Mouse (Mus musculus): ENCODE measurements around the gene Leo1. TPM values are rescaled to one million over a fixed set of nuclear protein-coding genes. Genes with fewer than 3 reads are reported as not detected.

The Leo1 gene
- polyA plus RNA-seq (2015; fragmentation: Nextera tagmentation; extraction: Ambion mirVana) = 41.4 and 44.5 TPM in 2 replicates

DNA sequence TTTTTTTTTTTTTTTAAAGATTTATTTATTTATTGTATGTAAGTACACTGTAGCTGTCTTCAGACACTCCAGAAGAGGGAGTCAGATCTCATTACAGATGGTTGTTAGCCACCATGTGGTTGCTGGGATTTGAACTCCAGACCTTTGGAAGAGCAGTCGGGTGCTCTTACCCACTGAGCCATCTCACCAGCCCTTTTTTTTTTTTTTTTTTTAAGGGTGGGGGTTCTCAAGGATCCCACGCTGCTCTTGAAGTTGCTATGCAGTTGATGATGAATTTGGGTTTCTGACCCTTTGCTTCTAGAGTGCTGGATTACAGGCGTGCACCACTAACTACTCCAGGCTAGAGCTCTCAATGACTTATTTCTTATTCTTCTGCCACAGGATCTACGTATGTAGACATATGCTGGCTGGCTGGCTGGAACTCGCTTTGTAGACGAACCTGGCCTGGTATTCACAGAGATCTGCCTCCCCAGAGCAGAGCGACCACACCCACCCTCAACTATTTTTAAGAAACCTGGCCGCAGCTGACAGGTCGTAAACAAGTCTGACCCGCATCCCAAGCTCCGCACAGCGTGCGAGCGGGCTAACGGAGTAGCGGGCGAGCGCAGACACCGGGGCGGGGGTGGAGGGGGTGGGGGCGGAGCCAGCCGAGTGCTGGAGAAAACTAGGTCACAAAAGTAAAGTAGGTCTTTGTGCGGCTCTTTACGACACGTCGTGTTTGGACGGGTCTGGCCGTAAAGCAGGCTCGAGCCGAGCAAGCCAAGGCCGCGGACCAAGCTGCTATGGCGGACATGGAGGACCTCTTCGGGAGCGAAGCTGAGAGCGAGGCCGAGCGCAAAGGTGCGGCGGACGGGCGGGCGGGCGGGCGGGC is at the start of gene Leo1:
Gene Leo1, plus strand, starts transcription at position 729 of the 871 bp plus-strand sequence.
- under 1% methylated on average over 39 of the region's 45 CpGs for WGBS

GRCm38 (mm10) chr9:75393251-75393650 is 48.1 kb upstream of the Leo1 start:
- no peak for ATAC-seq (ENCODE audit: low read depth)
- 78% methylated on average over 12 of the region's 12 CpGs for WGBS
- H3K4me1 ChIP-seq (replicated peaks) = no peaks in the 10 kb centered on the region
- H3K9ac ChIP-seq = no peak overlapping the region
- no peak overlapping the region for H3K27ac ChIP-seq (replicated peaks)
- H3K4me2 ChIP-seq = no peak overlapping the region
- peaks cover 98% of the 10 kb centered on the region for H3K36me3 ChIP-seq
- no peaks in the 10 kb centered on the region for H3K9me3 ChIP-seq
- no peaks in the 10 kb centered on the region for H3K27me3 ChIP-seq
- no peak overlapping the region for H3K4me3 ChIP-seq

More for the DNA sequence above, at the start of gene Leo1:
- no peaks in the 10 kb centered on the region for H3K9me3 ChIP-seq
- H3K4me1 ChIP-seq (replicated peaks) = peaks cover 14% of the 10 kb centered on the region
- peaks cover 15% of the 10 kb centered on the region for H3K36me3 ChIP-seq
- H3K27me3 ChIP-seq = no peaks in the 10 kb centered on the region
- ATAC-seq (ENCODE audit: low read depth) = peak; percentile 95
- peak within 1 kb of the TSS; percentile 76 for H3K4me3 ChIP-seq
- H3K27ac ChIP-seq (replicated peaks) = peak within 1 kb of the TSS; percentile 90
- H3K4me2 ChIP-seq = peak within 1 kb of the TSS; percentile 93
- peak within 1 kb of the TSS; percentile 87 for H3K9ac ChIP-seq

- peaks cover 5% of the 10 kb centered on the region for H3K4me1 ChIP-seq (replicated peaks)
- no peaks in the 10 kb centered on the region for H3K27me3 ChIP-seq
- H3K4me3 ChIP-seq = no peak overlapping the region
- no peak for ATAC-seq (ENCODE audit: low read depth)
- no peaks in the 10 kb centered on the region for H3K9me3 ChIP-seq
- H3K9ac ChIP-seq = no peak overlapping the region
- WGBS = 93% methylated on average over 6 of the region's 6 CpGs
- no peak overlapping the region for H3K27ac ChIP-seq (replicated peaks)
- H3K4me2 ChIP-seq = no peak overlapping the region
- peaks cover 76% of the 10 kb centered on the region for H3K36me3 ChIP-seq
Observed at GRCm38 (mm10) chr9:75395971-75396370, 45.4 kb upstream of the Leo1 start.

GRCm38 (mm10) chr9:75399069-75399468 is 42.3 kb upstream of the Leo1 start:
- Histone ChIP-seq H3K4me1 (replicated peaks) (peaks cover 36% of the 10 kb centered on the region), H3K4me3 (no peak overlapping the region), H3K9me3 (no peaks in the 10 kb centered on the region), H3K9ac (no peak overlapping the region), H3K27ac (replicated peaks) (no peak overlapping the region), H3K4me2 (no peak overlapping the region), H3K27me3 (no peaks in the 10 kb centered on the region), H3K36me3 (peaks cover 46% of the 10 kb centered on the region)
- WGBS = 96% methylated on average over 4 of the region's 4 CpGs
- ATAC-seq (ENCODE audit: low read depth) = no peak

GRCm38 (mm10) chr9:75400639-75401038 is 40.7 kb upstream of the Leo1 start:
- Histone ChIP-seq H3K27ac (replicated peaks) (no peak overlapping the region), H3K4me3 (no peak overlapping the region), H3K4me1 (replicated peaks) (peaks cover 50% of the 10 kb centered on the region), H3K36me3 (peaks cover 30% of the 10 kb centered on the region), H3K4me2 (no peak overlapping the region), H3K9ac (peak overlapping the region; percentile 12; the same call in 1 of the 2 replicates), H3K27me3 (no peaks in the 10 kb centered on the region), H3K9me3 (no peaks in the 10 kb centered on the region)
- no peak for ATAC-seq (ENCODE audit: low read depth)
- WGBS = 69% methylated on average over 5 of the region's 5 CpGs

GRCm38 (mm10) chr9:75401593-75402504 is 39.5 kb upstream of the Leo1 start:
- peaks cover 63% of the 10 kb centered on the region for H3K4me1 ChIP-seq (replicated peaks)
- ATAC-seq (ENCODE audit: low read depth) = no peak; the same call in 1 of the 2 replicates

GRCm38 (mm10) chr9:75403520-75403919 is 37.8 kb upstream of the Leo1 start:
- H3K9me3 ChIP-seq = no peaks in the 10 kb centered on the region
- H3K4me2 ChIP-seq = no peak overlapping the region
- 0 out of 2 replicates have a peak, but pooled peaks cover 1% of the 10 kb centered on the region for H3K36me3 ChIP-seq
- 68% methylated on average over 3 of the region's 3 CpGs for WGBS
- ATAC-seq (ENCODE audit: low read depth) = no peak
- H3K4me3 ChIP-seq = no peak overlapping the region
- H3K27ac ChIP-seq (replicated peaks) = no peak overlapping the region
- H3K4me1 ChIP-seq (replicated peaks) = peaks cover 79% of the 10 kb centered on the region
- no peaks in the 10 kb centered on the region for H3K27me3 ChIP-seq
- no peak overlapping the region for H3K9ac ChIP-seq

More at GRCm38 (mm10) chr9:75401593-75402504, 39.5 kb upstream of the Leo1 start:
- H3K9ac ChIP-seq = peak overlapping the region; percentile 38; the same call in 1 of the 2 replicates
- H3K9me3 ChIP-seq = no peaks in the 10 kb centered on the region
- no peak overlapping the region for H3K4me2 ChIP-seq
- no peak overlapping the region for H3K4me3 ChIP-seq
- H3K27ac ChIP-seq (replicated peaks) = 0 out of 2 replicates have a peak overlapping the region, but pooled peaks have one; percentile 13
- no peaks in the 10 kb centered on the region for H3K27me3 ChIP-seq
- peaks cover 18% of the 10 kb centered on the region for H3K36me3 ChIP-seq
- WGBS = 75% methylated on average over 20 of the region's 20 CpGs

- ATAC-seq (ENCODE audit: low read depth) = no peak
- WGBS = 84% methylated on average over 2 of the region's 2 CpGs
- no peak overlapping the region for H3K4me2 ChIP-seq
- H3K36me3 ChIP-seq = no peaks in the 10 kb centered on the region
- H3K9me3 ChIP-seq = no peaks in the 10 kb centered on the region
- no peaks in the 10 kb centered on the region for H3K27me3 ChIP-seq
- no peak overlapping the region for H3K4me3 ChIP-seq
- H3K4me1 ChIP-seq (replicated peaks) = peaks cover 80% of the 10 kb centered on the region
- H3K9ac ChIP-seq = no peak overlapping the region
- no peak overlapping the region for H3K27ac ChIP-seq (replicated peaks)
Observed at GRCm38 (mm10) chr9:75406121-75406520, 35.2 kb upstream of the Leo1 start.

DNA sequence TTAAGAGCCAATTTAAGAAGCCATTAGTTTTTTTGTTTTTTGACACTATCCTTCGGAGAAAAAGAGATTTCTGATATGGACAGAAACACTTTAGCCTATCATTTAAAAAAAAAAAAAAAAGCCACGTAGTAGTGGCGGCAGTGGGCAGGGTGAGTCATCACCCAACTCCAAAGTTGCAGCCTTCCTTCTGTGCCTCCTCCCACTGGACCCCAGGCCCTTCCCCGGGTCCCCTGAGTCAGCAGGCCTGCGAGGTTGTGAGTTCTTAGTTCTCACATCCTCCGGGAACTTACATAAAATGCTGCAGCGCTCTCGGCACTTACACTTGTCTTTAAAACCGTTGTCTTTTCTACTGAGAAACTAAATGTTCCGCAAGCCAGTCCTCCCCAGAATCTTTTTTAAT is 33.5 kb upstream of the Leo1 start:
- Histone ChIP-seq H3K4me3 (peak overlapping the region; percentile 95), H3K36me3 (no peaks in the 10 kb centered on the region), H3K27ac (replicated peaks) (no peak overlapping the region), H3K4me1 (replicated peaks) (peaks cover 63% of the 10 kb centered on the region), H3K27me3 (no peaks in the 10 kb centered on the region), H3K9ac (peak overlapping the region; percentile 94), H3K4me2 (peak overlapping the region; percentile 79), H3K9me3 (no peaks in the 10 kb centered on the region)
- WGBS = 12% methylated on average over 10 of the region's 10 CpGs
- ATAC-seq (ENCODE audit: low read depth) = no peak

DNA sequence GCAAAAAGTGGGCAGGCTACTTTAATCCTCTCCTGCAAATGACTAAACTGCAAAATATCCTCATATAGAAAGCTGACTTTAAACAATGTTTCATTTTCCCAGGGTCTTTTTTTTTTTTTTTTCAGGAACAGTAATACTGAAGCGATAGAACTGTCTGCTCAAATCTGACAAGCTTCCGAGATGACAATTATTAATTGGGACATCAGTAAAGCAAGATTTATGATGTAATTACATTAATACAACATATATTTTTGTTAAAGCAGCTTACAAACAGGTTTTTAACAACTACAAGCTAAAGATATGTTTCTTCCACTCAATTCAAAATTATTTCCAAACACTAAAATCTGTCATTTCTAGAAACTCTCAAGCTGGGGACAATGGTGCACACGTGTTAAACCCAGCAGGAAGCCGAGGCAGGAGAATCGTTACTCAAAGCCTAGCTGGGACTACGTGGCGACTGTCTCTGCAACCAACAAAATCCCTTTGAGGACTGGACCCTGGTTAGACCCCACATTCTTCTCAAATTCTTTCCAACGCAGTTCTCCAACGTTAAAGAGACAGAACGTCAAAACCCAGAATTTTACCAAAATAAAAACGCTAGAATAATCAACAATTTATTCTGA is 33.0 kb upstream of the Leo1 start:
- Histone ChIP-seq H3K4me3 (peak overlapping the region; percentile 95), H3K27me3 (no peaks in the 10 kb centered on the region), H3K4me2 (peak overlapping the region; percentile 79), H3K27ac (replicated peaks) (peak overlapping the region; percentile 99; the same call in 1 of the 2 replicates), H3K36me3 (no peaks in the 10 kb centered on the region), H3K4me1 (replicated peaks) (peaks cover 58% of the 10 kb centered on the region), H3K9me3 (no peaks in the 10 kb centered on the region), H3K9ac (peak overlapping the region; percentile 94)
- 1% methylated on average over 11 of the region's 11 CpGs for WGBS
- ATAC-seq (ENCODE audit: low read depth) = no peak

DNA sequence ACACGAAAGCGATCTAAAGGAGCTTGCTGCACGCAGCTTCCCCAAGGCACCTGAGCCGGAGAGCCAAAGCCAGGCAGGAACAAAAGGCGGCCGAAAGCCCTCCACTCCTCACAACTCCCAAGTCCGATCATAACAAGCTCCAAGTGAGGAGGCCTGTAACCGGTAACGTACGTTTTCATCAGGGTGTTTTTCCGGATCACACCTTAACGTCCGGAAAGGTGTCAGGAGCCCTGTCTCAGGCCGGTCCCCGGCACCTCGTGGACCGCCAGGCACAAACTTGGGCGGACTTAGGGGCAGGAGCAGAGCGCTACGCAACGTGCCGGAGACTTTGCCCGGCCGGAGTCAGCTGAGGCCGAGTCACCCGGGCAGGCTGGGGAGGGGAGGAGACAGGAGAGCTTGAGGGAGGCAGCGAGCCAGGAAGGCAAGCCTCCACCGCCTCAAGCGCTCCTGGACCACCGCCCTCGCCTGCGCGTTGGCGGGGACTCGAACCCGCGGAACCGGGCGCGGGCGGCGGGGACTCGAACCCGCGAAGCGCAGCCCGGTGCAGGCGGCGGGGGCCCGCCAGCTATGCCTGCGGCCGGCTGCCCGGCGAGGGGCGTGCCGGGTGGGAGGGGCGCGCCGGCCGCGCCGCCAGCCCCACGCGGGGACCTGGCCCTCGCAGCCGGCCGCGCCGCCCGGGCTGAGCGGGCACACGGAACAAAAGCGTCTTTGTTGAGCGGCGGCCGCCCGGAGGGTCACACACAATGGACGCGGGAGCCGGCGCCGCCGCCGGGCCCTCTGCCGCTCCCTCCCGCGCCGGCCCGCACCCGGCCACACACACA is 32.1 kb upstream of the Leo1 start:
- Histone ChIP-seq H3K27me3 (no peaks in the 10 kb centered on the region), H3K9ac (peak overlapping the region; percentile 94), H3K4me2 (peak overlapping the region; percentile 79), H3K4me1 (replicated peaks) (peaks cover 50% of the 10 kb centered on the region), H3K9me3 (no peaks in the 10 kb centered on the region), H3K27ac (replicated peaks) (peak overlapping the region; percentile 99), H3K4me3 (peak overlapping the region; percentile 95), H3K36me3 (no peaks in the 10 kb centered on the region)
- under 1% methylated on average over 80 of the region's 90 CpGs for WGBS
- peak; percentile 85 for ATAC-seq (ENCODE audit: low read depth)
